Mouse (Mus musculus) bone marrow macrophage, adult 2 months (primary cell): ENCODE data around the gene Psma1. TPM values are rescaled to one million over a fixed set of nuclear protein-coding genes. Genes with fewer than 3 reads are reported as not detected.

Source experiments
- H3K27ac ChIP-seq: 2 replicates; pipeline ENCODE4 v1.5.1; 2012; ENCODE audit warnings: low read depth, low read length; ENCODE audit not compliant: insufficient read depth
- H3K4me1 ChIP-seq: 2 replicates; pipeline ENCODE4 v1.6.1; 2012; ENCODE audit warnings: low read length; ENCODE audit not compliant: control insufficient read depth, insufficient read depth
- H3K4me3 ChIP-seq: 2 replicates; pipeline ENCODE4 v1.5.1; 2012; ENCODE audit warnings: mild to moderate bottlenecking, low read length, moderate library complexity; ENCODE audit not compliant: insufficient read depth
- CTCF ChIP-seq: IDR thresholded peaks from 2 replicates; pipeline ENCODE4 v1.5.1; 2012; ENCODE audit warnings: low read depth, mild to moderate bottlenecking, low read length, moderate library complexity
- POLR2A ChIP-seq: IDR thresholded peaks from 2 replicates; pipeline ENCODE4 v1.6.1; 2012; ENCODE audit warnings: mild to moderate bottlenecking, low read depth, low read length, borderline replicate concordance
- polyA plus RNA-seq: library from polyadenylated mRNA; stranded (reverse); fragments of >200 nt; gene quantifications from 2 replicates; pipeline ENCODE4 v1.2.4, GENCODE M21; 2012; ENCODE audit not compliant: missing spikeins, insufficient read depth, insufficient read length

The Psma1 gene
- polyA plus RNA-seq, result 158 and 164 TPM in 2 replicates

GRCm38 (mm10) chr7:114276005-114276752 lies at the start of gene Psma1:
TSS of gene Psma1 (minus strand) at chr7:114276118.
- peaks cover 5% of the 10 kb centered on the region for H3K4me1 ChIP-seq
- TF ChIP-seq CTCF, result no peak
- no peak for TF ChIP-seq POLR2A
- H3K4me3 ChIP-seq, result peak within 1 kb of the TSS; percentile 99
- H3K27ac ChIP-seq, result peak within 1 kb of the TSS; percentile 71

DNA sequence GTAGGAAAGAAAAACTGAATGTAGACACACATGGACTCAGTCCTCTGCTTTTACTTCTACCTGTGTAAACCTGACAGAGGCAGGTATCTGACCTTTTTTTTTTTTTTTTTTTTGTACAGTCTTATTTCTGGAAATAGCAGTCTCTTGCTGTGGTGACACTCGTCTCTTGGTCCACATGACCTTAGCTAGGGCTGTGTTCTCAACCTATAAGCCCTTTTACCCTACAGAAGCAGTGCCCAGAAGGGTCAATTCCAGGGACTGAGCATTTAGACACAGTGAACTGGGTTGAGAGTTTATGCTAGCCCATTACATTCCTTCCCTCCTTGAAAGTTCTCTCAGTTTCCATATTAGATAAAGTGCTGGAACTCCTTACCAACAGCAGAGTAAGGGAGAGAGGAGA lies 47.6 kb upstream of the Psma1 start:
- Histone ChIP-seq H3K27ac (no peak overlapping the region), H3K4me3 (no peak overlapping the region), H3K4me1 (peaks cover 13% of the 10 kb centered on the region)
- no peak for TF ChIP-seq CTCF
- no peak for TF ChIP-seq POLR2A

- Histone ChIP-seq H3K4me3 (no peak overlapping the region), H3K4me1 (peaks cover 15% of the 10 kb centered on the region), H3K27ac (no peak overlapping the region)
- no peak for TF ChIP-seq POLR2A
- no peak for TF ChIP-seq CTCF
Observed at GRCm38 (mm10) chr7:114322531-114323441, 46.9 kb upstream of the Psma1 start.

GRCm38 (mm10) chr7:114321694-114322372 lies 45.9 kb upstream of the Psma1 start:
- no peak overlapping the region for H3K4me3 ChIP-seq
- TF ChIP-seq POLR2A (no peak), CTCF (no peak)
- peaks cover 22% of the 10 kb centered on the region for H3K4me1 ChIP-seq
- H3K27ac ChIP-seq, result no peak overlapping the region

DNA sequence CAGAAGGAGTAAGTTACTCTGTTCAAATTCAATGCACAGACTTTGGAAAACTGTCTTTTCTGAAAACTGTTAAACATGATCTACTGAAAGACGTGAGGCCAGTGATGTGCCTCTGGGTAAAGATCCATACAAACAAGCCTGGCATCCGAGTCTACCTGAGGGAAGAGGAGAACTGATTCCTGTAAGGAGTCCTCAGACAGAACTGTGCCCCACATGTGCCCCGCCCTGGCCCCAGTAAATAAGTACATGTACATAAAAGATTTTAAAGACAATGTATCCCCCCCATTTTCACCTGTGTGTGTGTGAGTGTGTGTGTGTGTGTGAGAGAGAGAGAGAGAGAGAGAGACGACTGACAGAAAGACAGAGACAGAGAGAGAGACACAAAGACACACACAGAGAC lies 42.0 kb upstream of the Psma1 start:
- Histone ChIP-seq H3K4me1 (peaks cover 27% of the 10 kb centered on the region), H3K27ac (peak overlapping the region; percentile 91), H3K4me3 (no peak overlapping the region)
- TF ChIP-seq CTCF (no peak), POLR2A (no peak)

- TF ChIP-seq POLR2A (no peak), CTCF (no peak)
- Histone ChIP-seq H3K4me1 (peaks cover 22% of the 10 kb centered on the region), H3K27ac (peak overlapping the region; percentile 91), H3K4me3 (no peak overlapping the region; the same call in 1 of the 2 replicates)
Observed at GRCm38 (mm10) chr7:114317389-114317792, 41.5 kb upstream of the Psma1 start.

DNA sequence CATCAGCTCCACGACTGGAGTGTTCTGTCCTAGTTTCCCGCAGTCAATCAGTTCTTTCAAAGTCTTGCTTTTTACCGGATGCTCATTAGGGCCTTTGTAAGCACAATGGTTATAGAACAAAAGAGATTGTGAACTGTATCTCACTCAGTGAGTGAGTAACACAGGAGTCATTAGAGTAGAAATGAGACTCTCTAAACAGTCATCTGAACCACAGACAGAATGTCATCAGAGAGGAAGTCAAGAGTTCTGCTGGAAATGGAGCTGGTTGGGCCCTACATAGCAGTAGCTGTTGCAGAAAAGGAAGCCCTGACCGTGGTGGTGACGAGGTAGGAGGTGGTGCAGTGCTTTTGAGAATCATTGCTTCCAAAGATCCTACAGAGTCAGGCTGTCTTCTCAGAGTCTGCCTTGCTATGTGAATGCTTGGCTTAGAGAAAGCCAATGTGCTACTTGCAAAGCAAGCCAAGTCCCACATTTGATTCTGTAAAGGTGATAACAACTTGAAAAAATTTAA lies 40.5 kb upstream of the Psma1 start:
- TF ChIP-seq CTCF, result no peak
- no peak for TF ChIP-seq POLR2A
- Histone ChIP-seq H3K4me3 (no peak overlapping the region), H3K27ac (peak overlapping the region; percentile 91), H3K4me1 (peaks cover 23% of the 10 kb centered on the region)

DNA sequence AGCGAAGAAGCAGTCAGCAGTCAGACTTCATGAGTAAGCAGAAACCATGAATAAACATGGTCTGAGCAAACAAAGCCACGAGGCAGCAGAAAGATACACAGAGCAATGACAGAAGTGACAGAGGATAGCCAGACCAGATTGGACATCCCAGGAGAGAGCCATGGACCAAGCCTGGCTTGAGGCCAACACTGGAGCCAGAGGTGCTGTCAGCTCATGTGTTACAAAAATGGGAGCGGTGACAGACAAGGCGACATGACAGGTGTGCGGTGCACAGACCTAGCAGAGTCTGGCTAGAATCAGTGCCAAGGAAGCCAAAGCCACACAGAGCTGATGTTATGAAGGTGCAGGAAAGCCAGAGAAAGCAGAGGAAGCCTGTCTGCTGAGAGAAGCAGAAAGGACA lies 35.3 kb upstream of the Psma1 start:
- H3K27ac ChIP-seq, result no peak overlapping the region
- TF ChIP-seq POLR2A, result no peak
- H3K4me1 ChIP-seq, result peaks cover 4% of the 10 kb centered on the region; the same call in 1 of the 2 replicates
- no peak overlapping the region for H3K4me3 ChIP-seq

DNA sequence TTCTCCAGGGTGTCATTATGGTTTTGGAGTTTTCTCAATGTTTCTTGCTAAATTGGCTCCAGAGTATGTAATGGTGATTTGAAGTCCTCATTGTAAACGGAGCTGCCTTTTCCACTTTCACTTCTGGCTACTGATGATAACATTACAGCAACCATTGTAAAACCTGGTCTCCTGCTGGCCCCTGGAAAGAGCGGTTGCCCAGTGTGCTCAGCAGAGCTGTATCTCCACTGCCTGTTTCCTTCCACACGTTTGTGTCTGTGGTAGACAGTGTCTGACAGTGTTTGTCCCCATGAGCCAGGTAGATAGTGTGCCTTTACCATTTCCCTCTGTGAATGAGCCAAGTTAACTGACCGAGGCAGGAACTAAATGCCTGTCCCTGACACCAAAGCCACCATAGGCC lies 33.1 kb upstream of the Psma1 start:
- Histone ChIP-seq H3K27ac (no peak overlapping the region), H3K4me1 (peaks cover 9% of the 10 kb centered on the region; the same call in 1 of the 2 replicates), H3K4me3 (no peak overlapping the region)
- TF ChIP-seq POLR2A (no peak), CTCF (no peak)
